Mouse (Mus musculus) heart, adult 2 months (tissue): ENCODE results near the gene Car4. TPM values are rescaled to one million over a fixed set of nuclear protein-coding genes. Genes with fewer than 3 reads are reported as not detected.

ENCODE experiments used
- DNase-seq, 2 experiments: peaks; one replicate each; pipeline ENCODE4 v3.0.0; 2021
- H3K27ac ChIP-seq: fragments of 200-600 bp; 2 replicates; pipeline ENCODE4 v1.8.1; 2022
- H3K27me3 ChIP-seq: fragments of 200-500 bp; 2 replicates; pipeline ENCODE4 v1.6.1; 2012; ENCODE audit warnings: mild to moderate bottlenecking, low read length, inconsistent platforms, mixed read lengths; ENCODE audit not compliant: control insufficient read depth, insufficient read depth
- H3K36me3 ChIP-seq: fragments of 200-500 bp; 2 replicates; pipeline ENCODE4 v1.6.1; 2012; ENCODE audit warnings: low read length, inconsistent platforms; ENCODE audit not compliant: control insufficient read depth, insufficient read depth
- H3K4me1 ChIP-seq: fragments of 200-500 bp; 2 replicates; pipeline ENCODE4 v1.6.1; 2011; ENCODE audit warnings: low read length; ENCODE audit not compliant: control insufficient read depth, insufficient read depth
- H3K4me3 ChIP-seq: fragments of 200-600 bp; 2 replicates; pipeline ENCODE4 v1.8.1; 2022
- H3K79me2 ChIP-seq: fragments of 200-500 bp; replicated peaks from 2 replicates; pipeline ENCODE4 v1.6.1; 2012; ENCODE audit warnings: mild to moderate bottlenecking, inconsistent platforms, low read length, moderate library complexity, mixed read lengths; ENCODE audit not compliant: control insufficient read depth, insufficient read depth
- H3K9ac ChIP-seq: fragments of 200-500 bp; 2 replicates; pipeline ENCODE4 v1.6.1; 2012; ENCODE audit warnings: low read depth, mild to moderate bottlenecking, control low read depth, inconsistent platforms, low read length, mixed read lengths
- CTCF ChIP-seq: fragments of 200-600 bp; IDR thresholded peaks from 2 replicates; pipeline ENCODE4 v1.8.1; 2022; ENCODE audit warnings: antibody characterized with exemption, mild to moderate bottlenecking, moderate library complexity
- EP300 ChIP-seq: fragments of 200-500 bp; IDR thresholded peaks from 2 replicates; pipeline ENCODE4 v1.6.1; 2011; ENCODE audit warnings: low read depth, low read length, control low read depth; ENCODE audit not compliant: insufficient read depth
- POLR2A ChIP-seq: fragments of 200-500 bp; IDR thresholded peaks from 2 replicates; pipeline ENCODE4 v1.6.1; 2011; ENCODE audit warnings: mild to moderate bottlenecking, low read depth, low read length, control low read depth; ENCODE audit not compliant: insufficient read depth
- WGBS: fragments of 180-500 bp; shearing (Covaris S2); methylation state at CpG from one replicate; pipeline ENCODE4 v1.1.7; 2018; 5-methylcytosine and 5-hydroxymethylcytosine counted together
- intact Hi-C: fragments of 180-260 bp; cut with DNase I; formaldehyde crosslinking; loops from one replicate; pipeline ENCODE4 v1.15.1; 2025
- polyA plus RNA-seq: library from polyadenylated mRNA; depleted of rRNA; stranded (reverse); fragments of >200 nt; gene quantifications from 2 replicates; pipeline ENCODE4 v1.2.3, GENCODE M21; 2012; rRNA removed
- total RNA-seq, 2 experiments: library from RNA; stranded (reverse); gene quantifications; 2 replicates each; pipeline ENCODE4 v1.2.3; 2021

The Car4 gene
- total and polyA plus RNA-seq, 3 experiments, result 23.0 to 40.9 (median 29.3) TPM

GRCm38 (mm10) chr11:84985421-84985820, 27.8 kb downstream of the Car4 start:
- no peak overlapping the region for H3K9ac ChIP-seq
- H3K27ac ChIP-seq, result no peak overlapping the region
- DNase-seq, result no peak
- intact Hi-C loops, result no loop called here
- TF ChIP-seq POLR2A, result no peak
- TF ChIP-seq CTCF, result no peak
- no peak for TF ChIP-seq EP300
- H3K4me3 ChIP-seq, result no peak overlapping the region
- 83% methylated on average over 6 of the region's 6 CpGs for WGBS
- peaks cover 5% of the 10 kb centered on the region for H3K36me3 ChIP-seq
- no peaks in the 10 kb centered on the region for H3K27me3 ChIP-seq
- H3K4me1 ChIP-seq, result no peaks in the 10 kb centered on the region
- H3K79me2 ChIP-seq, result no peaks in the 10 kb centered on the region

GRCm38 (mm10) chr11:84988341-84988919, 30.8 kb downstream of the Car4 start:
- 56% methylated on average over 3 of the region's 3 CpGs for WGBS
- no peak overlapping the region for H3K27ac ChIP-seq
- H3K36me3 ChIP-seq, result peaks cover 10% of the 10 kb centered on the region
- H3K79me2 ChIP-seq, result no peaks in the 10 kb centered on the region
- intact Hi-C loops, result no loop called here
- no peaks in the 10 kb centered on the region for H3K27me3 ChIP-seq
- no peak overlapping the region for H3K9ac ChIP-seq
- DNase-seq, result peak in 1 of 2 experiments; percentile 44
- no peaks in the 10 kb centered on the region for H3K4me1 ChIP-seq
- no peak overlapping the region for H3K4me3 ChIP-seq
- TF ChIP-seq EP300 (no peak), POLR2A (no peak), CTCF (no peak)

GRCm38 (mm10) chr11:84992996-84993395, 35.4 kb downstream of the Car4 start:
- intact Hi-C loops, result no loop called here
- H3K4me3 ChIP-seq, result no peak overlapping the region
- no peaks in the 10 kb centered on the region for H3K4me1 ChIP-seq
- H3K36me3 ChIP-seq, result peaks cover 10% of the 10 kb centered on the region
- no peaks in the 10 kb centered on the region for H3K27me3 ChIP-seq
- no peak for DNase-seq
- no peak overlapping the region for H3K27ac ChIP-seq
- H3K9ac ChIP-seq, result no peak overlapping the region
- no peak for TF ChIP-seq POLR2A
- peak; percentile 54 for TF ChIP-seq CTCF
- TF ChIP-seq EP300, result no peak
- H3K79me2 ChIP-seq, result no peaks in the 10 kb centered on the region
- WGBS, result 97% methylated on average over 1 of the region's 1 CpGs

GRCm38 (mm10) chr11:84995241-84995640, 37.7 kb downstream of the Car4 start:
- Histone ChIP-seq H3K79me2 (no peaks in the 10 kb centered on the region), H3K4me1 (no peaks in the 10 kb centered on the region), H3K27me3 (no peaks in the 10 kb centered on the region), H3K9ac (no peak overlapping the region), H3K4me3 (no peak overlapping the region), H3K27ac (no peak overlapping the region), H3K36me3 (peaks cover 5% of the 10 kb centered on the region; the same call in 1 of the 2 replicates)
- DNase-seq, result no peak
- 94% methylated on average over 1 of the region's 1 CpGs for WGBS
- TF ChIP-seq CTCF (peak; percentile 61), POLR2A (no peak)
- intact Hi-C loops, result loop anchor here (2.0 kb wide), 1 partner anchor 76 kb away; no protein-coding TSS in a partner anchor

- H3K27me3 ChIP-seq, result no peaks in the 10 kb centered on the region
- no peak overlapping the region for H3K4me3 ChIP-seq
- WGBS, result 83% methylated on average over 3 of the region's 3 CpGs
- no peaks in the 10 kb centered on the region for H3K4me1 ChIP-seq
- H3K9ac ChIP-seq, result no peak overlapping the region
- TF ChIP-seq CTCF (no peak), POLR2A (no peak), EP300 (no peak)
- H3K27ac ChIP-seq, result no peak overlapping the region
- H3K36me3 ChIP-seq, result no peaks in the 10 kb centered on the region
- intact Hi-C loops, result no loop called here
- peak in 1 of 2 experiments; percentile 8 for DNase-seq
- no peaks in the 10 kb centered on the region for H3K79me2 ChIP-seq
Measured at GRCm38 (mm10) chr11:85003566-85003965, 46.0 kb downstream of the Car4 start.

GRCm38 (mm10) chr11:85013121-85013520, 55.5 kb downstream of the Car4 start:
- H3K36me3 ChIP-seq, result no peaks in the 10 kb centered on the region

More at GRCm38 (mm10) chr11:85013121-85013520, 55.5 kb downstream of the Car4 start:
- Histone ChIP-seq H3K9ac (no peak overlapping the region), H3K27ac (no peak overlapping the region), H3K4me1 (no peaks in the 10 kb centered on the region), H3K4me3 (no peak overlapping the region), H3K27me3 (no peaks in the 10 kb centered on the region), H3K79me2 (no peaks in the 10 kb centered on the region)
- DNase-seq, result no peak
- no peak for TF ChIP-seq POLR2A
- no peak for TF ChIP-seq EP300
- no peak for TF ChIP-seq CTCF
- intact Hi-C loops, result loop anchor here (10.0 kb wide), 1 partner anchor 172 kb away; no protein-coding TSS in a partner anchor

Other genes with a start within 250 kb of the Car4 start
- gene Mrm1, start 138.3 kb upstream of the Car4 start, total RNA-seq, result 10 to 100 TPM; 18.9 to 19.7 TPM
- gene Mrm1, start 138.3 kb upstream of the Car4 start, polyA plus RNA-seq, result 14.7 and 28.1 TPM in 2 replicates
- gene Dhrs11, start 128.8 kb upstream of the Car4 start, total RNA-seq, result 100 to 1,000 TPM in 1 of 2 experiments, 10 to 100 TPM in 1; 87.7 to 108 TPM
- gene Dhrs11, start 128.8 kb upstream of the Car4 start, polyA plus RNA-seq, result 186 and 232 TPM in 2 replicates
- 10 to 100 TPM; 47.9 to 54.9 TPM for gene Ggnbp2, start 87.0 kb upstream of the Car4 start, total RNA-seq
- 22.9 and 39.2 TPM in 2 replicates for gene Ggnbp2, start 87.0 kb upstream of the Car4 start, polyA plus RNA-seq
- gene Myo19, start 77.6 kb upstream of the Car4 start, total RNA-seq, result 1 to 10 TPM; 5.7 to 5.9 TPM
- 7.5 and 10.4 TPM in 2 replicates for gene Myo19, start 77.6 kb upstream of the Car4 start, polyA plus RNA-seq
- 1 to 10 TPM; 5.6 to 6.3 TPM for gene Pigw, start 77.5 kb upstream of the Car4 start, total RNA-seq
- 2.3 and 5.3 TPM in 2 replicates for gene Pigw, start 77.5 kb upstream of the Car4 start, polyA plus RNA-seq
- gene Znhit3, start 41.4 kb upstream of the Car4 start, total RNA-seq, result 10 to 100 TPM in 1 of 2 experiments, 1 to 10 TPM in 1; 8.7 to 11.6 TPM
- gene Znhit3, start 41.4 kb upstream of the Car4 start, polyA plus RNA-seq, result 8.8 and 13.0 TPM in 2 replicates
- 10 to 100 TPM; 22.6 to 24.5 TPM for gene Usp32, start 182.4 kb downstream of the Car4 start, total RNA-seq
- 4.0 and 9.0 TPM in 2 replicates for gene Usp32, start 182.4 kb downstream of the Car4 start, polyA plus RNA-seq
- gene 1700125H20Rik, start 212.6 kb downstream of the Car4 start, total RNA-seq, result not detected
- not detected in 2 replicates for gene 1700125H20Rik, start 212.6 kb downstream of the Car4 start, polyA plus RNA-seq